Mouse (Mus musculus): ENCODE measurements around the gene Maea. TPM values are rescaled to one million over a fixed set of nuclear protein-coding genes. Genes with fewer than 3 reads are reported as not detected.

Maea gene
- polyA plus RNA-seq, 1 experiment = 119 TPM

- peaks cover 14% of the 10 kb centered on the region for H3K36me3 ChIP-seq (ENCODE audit: control insufficient read depth, insufficient read depth, low read length)
- no peak overlapping the region; the same call in 1 of the 2 replicates for H3K4me3 ChIP-seq (ENCODE audit: low read depth, low read length)
- H3K27me3 ChIP-seq (ENCODE audit: control insufficient read depth, insufficient read depth, low read length) = no peaks in the 10 kb centered on the region
- 44% methylated on average over 6 of the region's 6 CpGs for WGBS
- H3K4me1 ChIP-seq (ENCODE audit: control insufficient read depth, insufficient read depth, insufficient read length, low read length) = peaks cover 9% of the 10 kb centered on the region
- TF ChIP-seq CTCF (IDR thresholded peaks at IDR 0.05; ENCODE audit: extremely low read depth, insufficient read length, insufficient replicate concordance, low read depth, low read length) = no peak
- no peak for TF ChIP-seq POLR2A (IDR thresholded peaks at IDR 0.05; ENCODE audit: low read depth, low read length)
- H3K27ac ChIP-seq (ENCODE audit: insufficient read depth, low read depth, low read length) = no peak overlapping the region
Observed at GRCm38 (mm10) chr5:33377176-33377575, 41.9 kb downstream of the Maea start.

DNA sequence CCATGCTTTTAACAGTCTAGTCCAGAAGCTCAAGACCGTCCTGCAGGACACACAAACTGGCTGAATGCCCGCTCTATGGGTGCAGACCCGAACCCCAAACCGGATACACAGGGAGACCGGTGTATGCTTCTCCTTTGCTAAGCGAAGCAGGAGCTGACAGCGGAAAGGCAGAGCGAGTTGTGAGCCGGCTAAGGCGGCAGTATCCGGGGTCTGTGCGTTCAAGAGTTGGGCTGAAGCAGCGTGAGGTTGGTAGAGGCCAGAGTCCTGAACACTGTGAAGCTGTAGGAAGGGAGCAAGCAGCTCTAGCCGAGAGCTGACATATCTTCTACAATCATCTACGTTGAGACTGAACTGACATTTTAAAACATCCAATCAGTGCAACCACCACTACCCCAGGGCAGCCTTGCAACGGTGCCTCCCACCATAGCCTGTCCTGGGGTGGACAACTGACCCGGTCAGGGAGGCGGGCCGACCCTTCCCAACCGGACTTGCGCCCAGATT lies 42.5 kb downstream of the Maea start:
- no peak for TF ChIP-seq CTCF (IDR thresholded peaks at IDR 0.05; ENCODE audit: extremely low read depth, insufficient read length, insufficient replicate concordance, low read depth, low read length)
- TF ChIP-seq POLR2A (IDR thresholded peaks at IDR 0.05; ENCODE audit: low read depth, low read length) = no peak
- peak overlapping the region; percentile 74 for H3K4me3 ChIP-seq (ENCODE audit: low read depth, low read length)
- H3K27ac ChIP-seq (ENCODE audit: insufficient read depth, low read depth, low read length) = peak overlapping the region; percentile 83
- no peaks in the 10 kb centered on the region for H3K27me3 ChIP-seq (ENCODE audit: control insufficient read depth, insufficient read depth, low read length)
- peaks cover 7% of the 10 kb centered on the region; the same call in 1 of the 2 replicates for H3K4me1 ChIP-seq (ENCODE audit: control insufficient read depth, insufficient read depth, insufficient read length, low read length)
- under 1% methylated on average over 21 of the region's 21 CpGs for WGBS
- H3K36me3 ChIP-seq (ENCODE audit: control insufficient read depth, insufficient read depth, low read length) = peaks cover 8% of the 10 kb centered on the region

DNA sequence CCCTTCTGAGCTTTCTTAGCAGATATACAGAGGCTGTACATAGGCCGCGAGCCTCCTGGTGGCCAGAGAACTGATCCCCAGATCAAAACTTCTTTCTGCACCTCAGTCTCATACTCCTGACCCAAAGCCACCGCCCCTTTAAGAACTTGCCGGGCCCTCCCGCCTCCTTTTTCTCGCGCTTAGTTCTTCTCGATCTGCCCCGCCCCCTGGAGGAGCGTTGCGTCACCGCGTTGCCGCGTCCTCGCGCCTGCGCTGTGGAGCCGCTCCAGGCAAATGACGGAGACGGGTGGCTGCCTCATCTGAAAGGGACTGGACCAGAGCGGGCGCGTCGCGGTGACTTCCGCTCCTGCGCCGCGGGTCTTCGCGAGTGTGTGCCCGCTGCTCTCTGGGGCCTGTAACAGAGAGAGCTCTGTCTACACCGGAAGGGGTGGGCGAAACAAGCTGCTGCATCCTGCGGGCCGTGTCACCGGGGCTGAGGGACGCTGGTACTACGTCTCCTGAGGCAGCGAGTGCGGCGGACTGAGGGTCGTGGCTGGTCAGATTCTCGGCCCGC lies 43.1 kb downstream of the Maea start, which contains the start of gene Uvssa:
Gene Uvssa, plus strand, starts transcription at position 248 of the 553 bp plus-strand sequence.
- H3K36me3 ChIP-seq (ENCODE audit: control insufficient read depth, insufficient read depth, low read length) = peaks cover 4% of the 10 kb centered on the region
- H3K4me3 ChIP-seq (ENCODE audit: low read depth, low read length) = peak within 1 kb of the TSS; percentile 74
- H3K27ac ChIP-seq (ENCODE audit: insufficient read depth, low read depth, low read length) = peak within 1 kb of the TSS; percentile 83
- WGBS = under 1% methylated on average over 46 of the region's 46 CpGs
- peak; percentile 54 for TF ChIP-seq POLR2A (IDR thresholded peaks at IDR 0.05; ENCODE audit: low read depth, low read length)
- TF ChIP-seq CTCF (IDR thresholded peaks at IDR 0.05; ENCODE audit: extremely low read depth, insufficient read length, insufficient replicate concordance, low read depth, low read length) = peak; percentile 59; the same call in 1 of the 2 replicates
- H3K4me1 ChIP-seq (ENCODE audit: control insufficient read depth, insufficient read depth, insufficient read length, low read length) = peaks cover 7% of the 10 kb centered on the region; the same call in 1 of the 2 replicates
- H3K27me3 ChIP-seq (ENCODE audit: control insufficient read depth, insufficient read depth, low read length) = no peaks in the 10 kb centered on the region

DNA sequence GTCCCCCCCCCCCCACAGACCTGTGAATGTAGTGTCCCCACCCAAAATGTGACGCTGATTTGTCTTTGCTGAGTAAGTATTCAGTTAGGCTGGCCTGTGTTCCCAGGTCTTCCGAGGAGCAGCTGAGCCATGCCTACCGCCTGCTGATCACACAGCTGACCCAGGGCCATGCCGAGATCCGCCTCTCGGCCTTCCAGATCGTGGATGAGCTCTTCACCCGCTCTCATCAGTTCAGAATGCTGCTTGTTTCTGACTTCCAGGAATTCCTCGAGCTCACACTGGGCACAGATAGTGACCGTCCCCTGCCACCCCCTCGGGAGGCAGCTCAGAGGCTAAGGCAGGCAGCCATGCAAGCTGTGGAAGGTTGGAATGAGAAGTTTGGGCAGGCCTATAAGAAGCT lies 52.2 kb downstream of the Maea start:
- H3K4me1 ChIP-seq (ENCODE audit: control insufficient read depth, insufficient read depth, insufficient read length, low read length) = no peaks in the 10 kb centered on the region
- no peak for TF ChIP-seq POLR2A (IDR thresholded peaks at IDR 0.05; ENCODE audit: low read depth, low read length)
- TF ChIP-seq CTCF (IDR thresholded peaks at IDR 0.05; ENCODE audit: extremely low read depth, insufficient read length, insufficient replicate concordance, low read depth, low read length) = no peak
- 91% methylated on average over 11 of the region's 11 CpGs for WGBS
- no peak overlapping the region for H3K27ac ChIP-seq (ENCODE audit: insufficient read depth, low read depth, low read length)
- H3K36me3 ChIP-seq (ENCODE audit: control insufficient read depth, insufficient read depth, low read length) = peaks cover 26% of the 10 kb centered on the region
- H3K27me3 ChIP-seq (ENCODE audit: control insufficient read depth, insufficient read depth, low read length) = no peaks in the 10 kb centered on the region
- no peak overlapping the region for H3K4me3 ChIP-seq (ENCODE audit: low read depth, low read length)

DNA sequence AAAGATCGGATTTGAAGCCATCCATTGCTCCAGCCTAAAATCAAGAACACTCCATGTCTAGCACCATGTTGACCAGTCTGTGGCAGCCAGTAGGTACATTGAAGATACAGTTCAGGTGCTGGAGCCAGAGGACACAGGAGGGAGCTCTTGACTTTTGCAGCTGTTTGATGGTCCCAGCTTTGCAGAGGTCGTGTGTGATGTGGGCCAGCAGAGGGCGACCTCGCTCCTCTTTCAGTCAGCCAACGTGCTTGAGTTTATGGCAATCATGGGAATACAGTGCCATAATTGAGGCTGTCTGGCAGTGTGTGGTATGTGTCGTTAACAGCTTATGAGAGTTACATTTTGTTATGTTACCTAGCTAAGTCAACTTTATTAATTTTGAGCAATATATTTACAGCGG lies 58.5 kb downstream of the Maea start:
- Histone ChIP-seq H3K27ac (ENCODE audit: insufficient read depth, low read depth, low read length) (no peak overlapping the region), H3K36me3 (ENCODE audit: control insufficient read depth, insufficient read depth, low read length) (peaks cover 18% of the 10 kb centered on the region), H3K4me3 (ENCODE audit: low read depth, low read length) (no peak overlapping the region), H3K4me1 (ENCODE audit: control insufficient read depth, insufficient read depth, insufficient read length, low read length) (no peaks in the 10 kb centered on the region), H3K27me3 (ENCODE audit: control insufficient read depth, insufficient read depth, low read length) (no peaks in the 10 kb centered on the region)
- WGBS = 24% methylated on average over 7 of the region's 7 CpGs
- TF ChIP-seq CTCF (IDR thresholded peaks at IDR 0.05; ENCODE audit: extremely low read depth, insufficient read length, insufficient replicate concordance, low read depth, low read length) = peak; percentile 92
- TF ChIP-seq POLR2A (IDR thresholded peaks at IDR 0.05; ENCODE audit: low read depth, low read length) = no peak

DNA sequence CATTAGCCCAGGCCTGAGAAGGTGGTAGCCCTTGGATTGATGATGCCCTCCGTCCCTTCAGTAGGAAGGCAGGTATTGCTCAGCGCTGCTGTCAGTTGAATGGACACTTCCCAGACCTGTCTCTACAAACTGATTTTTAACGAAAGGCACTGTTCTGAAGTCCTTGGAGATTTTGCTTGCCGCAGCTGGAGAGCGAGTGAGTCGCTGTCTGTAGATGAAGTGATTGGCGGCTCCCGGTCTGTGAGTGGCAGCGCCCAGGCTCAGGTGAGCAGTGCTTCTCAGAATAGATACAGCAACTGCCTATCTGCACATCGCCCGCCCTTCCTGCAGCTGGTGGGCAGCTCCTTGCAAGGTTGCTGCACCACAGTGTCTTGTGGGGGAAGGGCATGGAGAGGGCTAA lies 60.4 kb downstream of the Maea start:
- no peak overlapping the region for H3K27ac ChIP-seq (ENCODE audit: insufficient read depth, low read depth, low read length)
- H3K36me3 ChIP-seq (ENCODE audit: control insufficient read depth, insufficient read depth, low read length) = peaks cover 8% of the 10 kb centered on the region
- no peaks in the 10 kb centered on the region for H3K27me3 ChIP-seq (ENCODE audit: control insufficient read depth, insufficient read depth, low read length)
- no peak overlapping the region for H3K4me3 ChIP-seq (ENCODE audit: low read depth, low read length)
- WGBS = 95% methylated on average over 11 of the region's 11 CpGs
- TF ChIP-seq CTCF (IDR thresholded peaks at IDR 0.05; ENCODE audit: extremely low read depth, insufficient read length, insufficient replicate concordance, low read depth, low read length) (no peak), POLR2A (IDR thresholded peaks at IDR 0.05; ENCODE audit: low read depth, low read length) (no peak)
- no peaks in the 10 kb centered on the region for H3K4me1 ChIP-seq (ENCODE audit: control insufficient read depth, insufficient read depth, insufficient read length, low read length)

DNA sequence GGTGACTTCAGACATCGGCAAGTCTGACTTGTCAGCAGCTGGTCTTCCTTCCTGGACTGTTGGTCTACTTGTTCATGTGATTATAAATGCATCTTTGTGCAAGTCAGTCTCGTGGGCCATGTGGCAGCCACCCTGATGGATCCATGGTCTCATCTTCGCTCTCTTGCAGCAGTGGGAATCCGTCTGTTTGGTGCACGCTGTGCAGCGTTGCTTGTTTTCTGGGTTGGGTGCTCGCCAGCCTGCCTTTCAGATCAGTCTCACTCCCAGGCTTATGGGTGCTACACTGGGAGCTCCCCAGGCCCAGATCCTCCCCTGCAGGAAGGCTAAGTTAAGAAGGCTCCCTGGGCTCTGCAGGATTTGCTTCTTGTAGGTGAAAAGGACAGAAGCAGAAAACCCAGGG lies 61.5 kb downstream of the Maea start:
- Histone ChIP-seq H3K4me1 (ENCODE audit: control insufficient read depth, insufficient read depth, insufficient read length, low read length) (no peaks in the 10 kb centered on the region), H3K27me3 (ENCODE audit: control insufficient read depth, insufficient read depth, low read length) (no peaks in the 10 kb centered on the region), H3K27ac (ENCODE audit: insufficient read depth, low read depth, low read length) (no peak overlapping the region), H3K4me3 (ENCODE audit: low read depth, low read length) (no peak overlapping the region), H3K36me3 (ENCODE audit: control insufficient read depth, insufficient read depth, low read length) (peaks cover 6% of the 10 kb centered on the region)
- 84% methylated on average over 7 of the region's 7 CpGs for WGBS
- no peak for TF ChIP-seq CTCF (IDR thresholded peaks at IDR 0.05; ENCODE audit: extremely low read depth, insufficient read length, insufficient replicate concordance, low read depth, low read length)
